Mouse (Mus musculus) hindbrain, embryonic 15.5 days (tissue): ENCODE measurements around the gene Entpd1. TPM values are rescaled to one million over a fixed set of nuclear protein-coding genes. Genes with fewer than 3 reads are reported as not detected.

Source experiments
- ATAC-seq: fragments of 200-750 bp; cut with Nextera tagmentation; 2 replicates; pipeline ENCODE4 v1.8.0; 2017; ENCODE audit warnings: low read depth, moderate number of reproducible peaks, moderate TSS enrichment; ENCODE audit not compliant: low FRiP score
- H3K27ac ChIP-seq: fragments of 300-500 bp; sonication (generic); replicated peaks from 2 replicates; pipeline ENCODE4 v1.5.1; 2015; ENCODE audit warnings: mild to moderate bottlenecking, inconsistent platforms
- H3K27me3 ChIP-seq: fragments of 300-500 bp; sonication (generic); 2 replicates; pipeline ENCODE4 v1.6.1; 2015; ENCODE audit warnings: control low read depth, inconsistent platforms
- H3K36me3 ChIP-seq: fragments of 300-500 bp; sonication (generic); 2 replicates; pipeline ENCODE4 v1.6.1; 2015; ENCODE audit warnings: control low read depth, inconsistent platforms
- H3K4me1 ChIP-seq: fragments of 300-500 bp; sonication (generic); replicated peaks from 2 replicates; pipeline ENCODE4 v1.6.1; 2015; ENCODE audit warnings: control low read depth, inconsistent platforms
- H3K4me2 ChIP-seq: fragments of 300-500 bp; sonication (generic); 2 replicates; pipeline ENCODE4 v1.6.1; 2015; ENCODE audit warnings: moderate library complexity, mild to moderate bottlenecking, inconsistent platforms
- H3K4me3 ChIP-seq: fragments of 300-500 bp; sonication (generic); 2 replicates; pipeline ENCODE4 v1.5.1; 2015; ENCODE audit warnings: mild to moderate bottlenecking, inconsistent platforms
- H3K9ac ChIP-seq: fragments of 300-500 bp; sonication (generic); 2 replicates; pipeline ENCODE4 v1.6.1; 2015; ENCODE audit warnings: inconsistent platforms
- H3K9me3 ChIP-seq: fragments of 300-500 bp; sonication (generic); 2 replicates; pipeline ENCODE4 v1.6.1; 2016; ENCODE audit warnings: control low read depth, inconsistent platforms
- WGBS: fragments of 180-500 bp; shearing (Covaris S2); methylation state at CpG from one replicate; pipeline ENCODE4 v1.1.7; 2015; 5-methylcytosine and 5-hydroxymethylcytosine counted together
- polyA plus RNA-seq: library from polyadenylated mRNA; unstranded; fragments of >200 nt; fragmentation: Nextera tagmentation; extraction: Ambion mirVana; gene quantifications from 2 replicates; pipeline ENCODE4 v1.2.1, GENCODE M21; 2015

The Entpd1 gene
- polyA plus RNA-seq, 1 experiment from 2014 or later = 9.1 TPM

- Histone ChIP-seq H3K4me2 (no peak overlapping the region), H3K9ac (no peak overlapping the region), H3K36me3 (no peaks in the 10 kb centered on the region), H3K4me1 (no peaks in the 10 kb centered on the region), H3K27me3 (no peaks in the 10 kb centered on the region), H3K4me3 (no peak overlapping the region), H3K9me3 (no peaks in the 10 kb centered on the region), H3K27ac (no peak overlapping the region)
- ATAC-seq = no peak
- 84% methylated on average over 6 of the region's 6 CpGs for WGBS
These were observed 104.8 kb downstream of the Entpd1 start for GRCm38 (mm10) chr19:40716981-40717380.

GRCm38 (mm10) chr19:40719439-40720105, 107.4 kb downstream of the Entpd1 start:
- Histone ChIP-seq H3K9me3 (no peaks in the 10 kb centered on the region), H3K9ac (no peak overlapping the region), H3K27me3 (no peaks in the 10 kb centered on the region), H3K4me1 (0 out of 2 replicates have a peak, but pooled peaks cover 6% of the 10 kb centered on the region), H3K27ac (no peak overlapping the region), H3K36me3 (no peaks in the 10 kb centered on the region), H3K4me3 (no peak overlapping the region), H3K4me2 (no peak overlapping the region)
- WGBS = 62% methylated on average over 11 of the region's 11 CpGs
- ATAC-seq = no peak

- no peaks in the 10 kb centered on the region for H3K27me3 ChIP-seq
- no peak overlapping the region for H3K4me3 ChIP-seq
- no peak overlapping the region for H3K4me2 ChIP-seq
- 0 out of 2 replicates have a peak, but pooled peaks cover 6% of the 10 kb centered on the region for H3K4me1 ChIP-seq
- H3K9ac ChIP-seq = no peak overlapping the region
- no peaks in the 10 kb centered on the region for H3K36me3 ChIP-seq
- H3K9me3 ChIP-seq = no peaks in the 10 kb centered on the region
- WGBS = 92% methylated on average over 12 of the region's 12 CpGs
- ATAC-seq = no peak
- H3K27ac ChIP-seq = no peak overlapping the region
These were observed 108.2 kb downstream of the Entpd1 start for GRCm38 (mm10) chr19:40720381-40720780.

GRCm38 (mm10) chr19:40722137-40723038, 110.2 kb downstream of the Entpd1 start:
- H3K9ac ChIP-seq = no peak overlapping the region
- H3K9me3 ChIP-seq = no peaks in the 10 kb centered on the region
- 0 out of 2 replicates have a peak overlapping the region, but pooled peaks have one; percentile 1 for H3K27ac ChIP-seq
- no peaks in the 10 kb centered on the region for H3K27me3 ChIP-seq
- H3K4me3 ChIP-seq = no peak overlapping the region
- 0 out of 2 replicates have a peak, but pooled peaks cover 6% of the 10 kb centered on the region for H3K4me1 ChIP-seq
- no peaks in the 10 kb centered on the region for H3K36me3 ChIP-seq
- WGBS = 59% methylated on average over 11 of the region's 11 CpGs
- H3K4me2 ChIP-seq = no peak overlapping the region
- ATAC-seq = peak; percentile 89

- WGBS = 70% methylated on average over 10 of the region's 10 CpGs
- ATAC-seq = no peak
These were observed 111.3 kb downstream of the Entpd1 start for GRCm38 (mm10) chr19:40723516-40723915.

GRCm38 (mm10) chr19:40726148-40726547, 114.0 kb downstream of the Entpd1 start:
- Histone ChIP-seq H3K27ac (no peak overlapping the region), H3K36me3 (no peaks in the 10 kb centered on the region), H3K4me2 (no peak overlapping the region), H3K4me3 (no peak overlapping the region), H3K4me1 (0 out of 2 replicates have a peak, but pooled peaks cover 6% of the 10 kb centered on the region), H3K9ac (no peak overlapping the region), H3K9me3 (no peaks in the 10 kb centered on the region), H3K27me3 (no peaks in the 10 kb centered on the region)
- ATAC-seq = no peak
- WGBS = 76% methylated on average over 4 of the region's 4 CpGs

More at GRCm38 (mm10) chr19:40723516-40723915, 111.3 kb downstream of the Entpd1 start:
- Histone ChIP-seq H3K9ac (no peak overlapping the region), H3K27me3 (no peaks in the 10 kb centered on the region), H3K27ac (no peak overlapping the region), H3K4me1 (0 out of 2 replicates have a peak, but pooled peaks cover 6% of the 10 kb centered on the region), H3K4me2 (no peak overlapping the region), H3K36me3 (no peaks in the 10 kb centered on the region), H3K4me3 (no peak overlapping the region), H3K9me3 (no peaks in the 10 kb centered on the region)

- H3K27ac ChIP-seq = no peak overlapping the region
- H3K4me2 ChIP-seq = no peak overlapping the region
- H3K4me1 ChIP-seq = 0 out of 2 replicates have a peak, but pooled peaks cover 6% of the 10 kb centered on the region
- H3K9me3 ChIP-seq = no peaks in the 10 kb centered on the region
- no peak for ATAC-seq
- H3K27me3 ChIP-seq = no peaks in the 10 kb centered on the region
- no peaks in the 10 kb centered on the region for H3K36me3 ChIP-seq
- no peak overlapping the region for H3K4me3 ChIP-seq
- no peak overlapping the region for H3K9ac ChIP-seq
- 65% methylated on average over 2 of the region's 2 CpGs for WGBS
These were observed 114.4 kb downstream of the Entpd1 start for GRCm38 (mm10) chr19:40726614-40727013.

- H3K9me3 ChIP-seq = no peaks in the 10 kb centered on the region
- no peak overlapping the region for H3K27ac ChIP-seq
- H3K4me3 ChIP-seq = no peak overlapping the region
- no peak overlapping the region for H3K9ac ChIP-seq
- no peak for ATAC-seq
- H3K36me3 ChIP-seq = no peaks in the 10 kb centered on the region
- WGBS = 94% methylated on average over 4 of the region's 4 CpGs
- H3K27me3 ChIP-seq = no peaks in the 10 kb centered on the region
- no peaks in the 10 kb centered on the region for H3K4me1 ChIP-seq
- no peak overlapping the region for H3K4me2 ChIP-seq
These were observed 116.0 kb downstream of the Entpd1 start for GRCm38 (mm10) chr19:40728213-40728612.

- no peak overlapping the region for H3K27ac ChIP-seq
- H3K4me2 ChIP-seq = no peak overlapping the region
- no peak overlapping the region for H3K9ac ChIP-seq
- 72% methylated on average over 12 of the region's 12 CpGs for WGBS
- no peaks in the 10 kb centered on the region for H3K36me3 ChIP-seq
- no peak for ATAC-seq
- 0 out of 2 replicates have a peak, but pooled peaks cover 3% of the 10 kb centered on the region for H3K4me1 ChIP-seq
- H3K4me3 ChIP-seq = no peak overlapping the region
- H3K9me3 ChIP-seq = no peaks in the 10 kb centered on the region
- H3K27me3 ChIP-seq = no peaks in the 10 kb centered on the region
These were observed 116.7 kb downstream of the Entpd1 start for GRCm38 (mm10) chr19:40728732-40729420.

- ATAC-seq = no peak
- Histone ChIP-seq H3K36me3 (no peaks in the 10 kb centered on the region), H3K4me3 (no peak overlapping the region), H3K9me3 (no peaks in the 10 kb centered on the region), H3K4me1 (peaks cover 24% of the 10 kb centered on the region), H3K27ac (no peak overlapping the region), H3K4me2 (no peak overlapping the region), H3K9ac (no peak overlapping the region), H3K27me3 (no peaks in the 10 kb centered on the region)
- 79% methylated on average over 10 of the region's 10 CpGs for WGBS
These were observed 121.2 kb downstream of the Entpd1 start for GRCm38 (mm10) chr19:40733409-40733808.

- WGBS = 47% methylated on average over 4 of the region's 4 CpGs
- Histone ChIP-seq H3K4me1 (peaks cover 24% of the 10 kb centered on the region), H3K36me3 (no peaks in the 10 kb centered on the region), H3K9ac (no peak overlapping the region), H3K9me3 (no peaks in the 10 kb centered on the region), H3K27me3 (no peaks in the 10 kb centered on the region), H3K27ac (no peak overlapping the region), H3K4me2 (no peak overlapping the region), H3K4me3 (no peak overlapping the region)
- ATAC-seq = no peak
These were observed 121.7 kb downstream of the Entpd1 start for GRCm38 (mm10) chr19:40733849-40734248.
